Mouse (Mus musculus) A20 (cell line): ENCODE results near the gene Gm48552.

Experiments
- DNase-seq: peaks from one replicate; pipeline ENCODE4 v3.0.0-alpha.2; 2011; ENCODE audit warnings: low read depth, low spot score

The Gm48552 gene

GRCm38 (mm10) chr10:81388505-81389055 lies at the start of gene Gm48552:
TSS of gene Gm48552 (plus strand) at chr10:81389005.
- no peak for DNase-seq

- DNase-seq: no peak
These were observed 48.1 kb upstream of the Gm48552 start for GRCm38 (mm10) chr10:81340551-81341332.

- peak; percentile 73 for DNase-seq
These were observed 47.4 kb upstream of the Gm48552 start for GRCm38 (mm10) chr10:81341333-81341949.

GRCm38 (mm10) chr10:81342686-81343505 lies 45.9 kb upstream of the Gm48552 start, which contains the start of gene Gipc3:
TSS of gene Gipc3 (minus strand) at chr10:81343266.
- DNase-seq: no peak

- DNase-seq: peak; percentile 69
These were observed 44.2 kb upstream of the Gm48552 start for GRCm38 (mm10) chr10:81344421-81345161.

GRCm38 (mm10) chr10:81345162-81345534 lies 43.7 kb upstream of the Gm48552 start:
- no peak for DNase-seq

- no peak for DNase-seq
These were observed 42.2 kb upstream of the Gm48552 start for GRCm38 (mm10) chr10:81346453-81347067.

GRCm38 (mm10) chr10:81349146-81349545 lies 39.7 kb upstream of the Gm48552 start:
- peak; percentile 70 for DNase-seq

GRCm38 (mm10) chr10:81349961-81350350 lies 38.8 kb upstream of the Gm48552 start:
- no peak for DNase-seq

- peak; percentile 100 for DNase-seq
These were observed 38.3 kb upstream of the Gm48552 start, which contains the start of gene Hmg20b for GRCm38 (mm10) chr10:81350351-81351063. TSS of gene Hmg20b (minus strand) at chr10:81350480.

GRCm38 (mm10) chr10:81351678-81352291 lies 37.0 kb upstream of the Gm48552 start:
- DNase-seq: peak; percentile 89

GRCm38 (mm10) chr10:81354738-81355477 lies 33.9 kb upstream of the Gm48552 start:
- DNase-seq: no peak

GRCm38 (mm10) chr10:81355533-81355932 lies 33.3 kb upstream of the Gm48552 start:
- no peak for DNase-seq

- DNase-seq: peak; percentile 87
These were observed 32.3 kb upstream of the Gm48552 start for GRCm38 (mm10) chr10:81356352-81356990.

GRCm38 (mm10) chr10:81356991-81357844 lies 31.6 kb upstream of the Gm48552 start, which contains the start of gene Mfsd12:
TSS of gene Mfsd12 (plus strand) at chr10:81357491.
- peak; percentile 95 for DNase-seq

GRCm38 (mm10) chr10:81358209-81358608 lies 30.6 kb upstream of the Gm48552 start:
- DNase-seq: no peak

- DNase-seq: no peak
These were observed 30.0 kb upstream of the Gm48552 start for GRCm38 (mm10) chr10:81358841-81359240.
